Mouse (Mus musculus) MEL (cell line): ENCODE results near the gene Sf3b6. TPM values are rescaled to one million over a fixed set of nuclear protein-coding genes. Genes with fewer than 3 reads are reported as not detected.
"Not testable (repeated sequence)": the region's sequence is repeated elsewhere in the genome, so short reads cannot be mapped to it uniquely, and the experiment has no call there.

ENCODE experiments used
- DNase-seq: peaks from one replicate; pipeline ENCODE4 v3.0.0; 2011; ENCODE audit warnings: low read depth, low spot score
- H3K27ac ChIP-seq: 2 replicates; pipeline ENCODE4 v1.5.1; 2012; ENCODE audit warnings: low read depth, mild to moderate bottlenecking, control low read depth, low read length, moderate library complexity; ENCODE audit not compliant: control insufficient read depth
- H3K27me3 ChIP-seq, 2 experiments: fragments of 150-350 bp in 1 of 2; sonication (generic) in 1 of 2; 2 replicates each; pipeline ENCODE4 v1.6.1; 2012; ENCODE audit warnings: low read length in 2 of 2, mild to moderate bottlenecking in 2 of 2, improper control_type of control experiment in 1 of 2, moderate library complexity in 1 of 2; ENCODE audit not compliant: insufficient read depth in 2 of 2, control insufficient read depth in 1 of 2
- H3K36me3 ChIP-seq, 2 experiments: 2 replicates each; pipeline ENCODE4 v1.6.1; 2012 to 2014; ENCODE audit warnings: low read length in 2 of 2, improper control_type of control experiment in 1 of 2, inconsistent platforms in 1 of 2, mild to moderate bottlenecking in 1 of 2; ENCODE audit not compliant: insufficient read depth in 2 of 2, control insufficient read depth in 1 of 2
- H3K4me1 ChIP-seq, 2 experiments: fragments of 150-350 bp in 1 of 2; sonication (generic) in 1 of 2; 2 replicates each; pipeline ENCODE4 v1.6.1; 2012; ENCODE audit warnings: low read length in 2 of 2, improper control_type of control experiment in 1 of 2, mild to moderate bottlenecking in 1 of 2; ENCODE audit not compliant: insufficient read depth in 2 of 2, control insufficient read depth in 1 of 2
- H3K4me3 ChIP-seq, 2 experiments: fragments of 150-350 bp in 1 of 2; sonication (generic) in 1 of 2; 2 replicates each; pipeline ENCODE4 v1.5.1; 2012; ENCODE audit warnings: low read depth in 2 of 2, low read length in 2 of 2, mild to moderate bottlenecking in 2 of 2, moderate library complexity in 2 of 2, control low read depth in 1 of 2, improper control_type of control experiment in 1 of 2; ENCODE audit not compliant: control insufficient read depth in 1 of 2, insufficient read depth in 1 of 2
- H3K79me2 ChIP-seq: 2 replicates; pipeline ENCODE4 v1.6.1; 2012; ENCODE audit warnings: mild to moderate bottlenecking, low read length, moderate library complexity; ENCODE audit not compliant: control insufficient read depth, poor library complexity, insufficient read depth
- H3K9ac ChIP-seq: 2 replicates; pipeline ENCODE4 v1.6.1; 2012; ENCODE audit warnings: low read depth, mild to moderate bottlenecking, control low read depth, low read length, moderate library complexity; ENCODE audit not compliant: control insufficient read depth, poor library complexity, severe bottlenecking
- H3K9me3 ChIP-seq: fragments of 150-350 bp; sonication (generic); replicated peaks from 2 replicates; pipeline ENCODE4 v1.6.1; 2012; ENCODE audit warnings: mild to moderate bottlenecking, low read length, improper control_type of control experiment, moderate library complexity; ENCODE audit not compliant: insufficient read depth
- BHLHE40 ChIP-seq: IDR thresholded peaks from 2 replicates; pipeline ENCODE4 v1.6.1; 2012; ENCODE audit warnings: low read depth, mild to moderate bottlenecking, inconsistent platforms, low read length, improper control_type of control experiment, borderline replicate concordance
- CHD2 ChIP-seq: IDR thresholded peaks from 2 replicates; pipeline ENCODE4 v1.6.1; 2011; ENCODE audit warnings: low read length, improper control_type of control experiment
- CTCF ChIP-seq, 3 experiments: IDR thresholded peaks in 2 of 3; conservative IDR thresholded peaks in 1 of 3; 2 replicates each; pipeline ENCODE4 v1.5.1; 2011 to 2012; ENCODE audit warnings: low read length in 3 of 3, low read depth in 2 of 3, mild to moderate bottlenecking in 2 of 3, improper control_type of control experiment in 1 of 3, inconsistent platforms in 1 of 3, mixed read lengths in 1 of 3, moderate library complexity in 1 of 3; ENCODE audit not compliant: control insufficient read depth in 1 of 3, insufficient read depth in 1 of 3, poor library complexity in 1 of 3, severe bottlenecking in 1 of 3
- ETS1 ChIP-seq: IDR thresholded peaks from 2 replicates; pipeline ENCODE4 v1.6.1; 2012; ENCODE audit warnings: low read depth, mild to moderate bottlenecking, inconsistent platforms, low read length, improper control_type of control experiment, moderate library complexity
- GABPA ChIP-seq: IDR thresholded peaks from 2 replicates; pipeline ENCODE4 v1.6.1; 2012; ENCODE audit warnings: low read depth, mild to moderate bottlenecking, inconsistent platforms, low read length, improper control_type of control experiment, moderate library complexity
- MXI1 ChIP-seq: IDR thresholded peaks from 2 replicates; pipeline ENCODE4 v1.6.1; 2011; ENCODE audit warnings: mild to moderate bottlenecking, low read depth, low read length, improper control_type of control experiment
- POLR2A ChIP-seq, 2 experiments: IDR thresholded peaks; 2 replicates each; pipeline ENCODE4 v1.6.1; 2011 to 2012; ENCODE audit warnings: low read length in 2 of 2, mild to moderate bottlenecking in 2 of 2, control low read depth in 1 of 2, improper control_type of control experiment in 1 of 2, low read depth in 1 of 2, moderate library complexity in 1 of 2; ENCODE audit not compliant: control insufficient read depth in 1 of 2, insufficient read depth in 1 of 2, poor library complexity in 1 of 2
- RAD21 ChIP-seq: IDR thresholded peaks from 2 replicates; pipeline ENCODE4 v1.6.1; 2011; ENCODE audit warnings: mild to moderate bottlenecking, low read depth, low read length, improper control_type of control experiment
- SIN3A ChIP-seq: IDR thresholded peaks from 2 replicates; pipeline ENCODE4 v1.6.1; 2012; ENCODE audit warnings: low read length, improper control_type of control experiment, inconsistent platforms
- SMC3 ChIP-seq: IDR thresholded peaks from 2 replicates; pipeline ENCODE4 v1.6.1; 2011; ENCODE audit warnings: low read depth, low read length, improper control_type of control experiment
- TAL1 ChIP-seq: IDR thresholded peaks from 2 replicates; pipeline ENCODE4 v1.6.1; 2012; ENCODE audit warnings: mild to moderate bottlenecking, inconsistent platforms, low read length, moderate library complexity, mixed read lengths
- TBP ChIP-seq: IDR thresholded peaks from 2 replicates; pipeline ENCODE4 v1.8.0; 2011; ENCODE audit warnings: low read depth, low read length, improper control_type of control experiment
- USF2 ChIP-seq, 2 experiments: IDR thresholded peaks; 2 replicates each; pipeline ENCODE4 v1.6.1; 2011 to 2012; ENCODE audit warnings: improper control_type of control experiment in 2 of 2, low read length in 2 of 2, borderline replicate concordance in 1 of 2, inconsistent platforms in 1 of 2, low read depth in 1 of 2, mild to moderate bottlenecking in 1 of 2; ENCODE audit not compliant: insufficient read depth in 1 of 2
- ZKSCAN1 ChIP-seq: IDR thresholded peaks from 2 replicates; pipeline ENCODE4 v1.6.1; 2012; ENCODE audit warnings: low read depth, mild to moderate bottlenecking, inconsistent platforms, low read length, improper control_type of control experiment, moderate library complexity
- ZNF384 ChIP-seq: IDR thresholded peaks from 2 replicates; pipeline ENCODE4 v1.6.1; 2012; ENCODE audit warnings: low read depth, mild to moderate bottlenecking, inconsistent platforms, low read length, improper control_type of control experiment
- polyA plus RNA-seq, 2 experiments: library from polyadenylated mRNA; stranded (reverse) in 1 of 2; unstranded in 1 of 2; fragments of >175 nt in 1 of 2; fragments of >200 nt in 1 of 2; gene quantifications; 2 replicates each; pipeline versions ENCODE4 v1.2.1 to v1.2.4; 2012; ENCODE audit warnings: low replicate concordance in 2 of 2, low read depth in 1 of 2; ENCODE audit not compliant: insufficient read length in 2 of 2, insufficient read depth in 1 of 2, missing spikeins in 1 of 2
- total RNA-seq: library from RNA; depleted of rRNA; stranded (reverse); fragments of 300-350 nt; gene quantifications from 2 replicates; pipeline ENCODE4 v1.2.3, GENCODE M21; 2012

Gene Sf3b6
- total and polyA plus RNA-seq, 3 experiments = 163 to 186 TPM; not detected in 1

DNA sequence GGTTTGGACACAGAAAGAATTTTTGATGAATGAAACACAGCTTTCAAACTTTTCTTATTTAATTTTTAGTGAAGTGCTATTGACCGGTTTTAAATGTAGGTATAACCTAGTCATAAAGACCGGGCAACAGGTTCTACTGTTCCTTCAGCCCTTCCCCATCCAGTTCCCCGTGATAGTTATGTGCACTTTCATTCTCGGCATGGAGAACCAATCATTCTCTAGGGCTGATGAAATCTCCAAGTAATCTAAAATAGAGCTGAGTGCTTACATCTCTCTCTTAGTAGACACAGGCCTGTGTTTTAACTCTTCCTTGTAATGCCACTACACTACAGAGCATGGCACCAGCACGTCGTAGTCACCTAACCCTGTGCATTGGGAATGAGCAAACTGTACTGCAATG is 39.6 kb upstream of the Sf3b6 start:
- Histone ChIP-seq H3K9ac (0 out of 2 replicates have a peak overlapping the region, but pooled peaks have one; percentile 33), H3K4me3 (peak overlapping the region in 1 of 2 experiments; percentile 35; a peak in 1 of 4 replicates), H3K27ac (peak overlapping the region; percentile 56; the same call in 1 of the 2 replicates), H3K79me2 (no peaks in the 10 kb centered on the region), H3K36me3 (peaks cover 0 to 5% of the 10 kb centered on the region in 2 experiments; a peak in 2 of 4 replicates), H3K9me3 (no peaks in the 10 kb centered on the region), H3K27me3 (no peaks in the 10 kb centered on the region), H3K4me1 (peaks cover 6 to 8% of the 10 kb centered on the region in 2 experiments; a peak in 3 of 4 replicates)
- TF ChIP-seq MXI1 = peak; percentile 40; the same call in 1 of the 2 replicates
- TF ChIP-seq TAL1 = no peak
- no peak for TF ChIP-seq CHD2
- no peak for TF ChIP-seq TBP
- no peak for DNase-seq

DNA sequence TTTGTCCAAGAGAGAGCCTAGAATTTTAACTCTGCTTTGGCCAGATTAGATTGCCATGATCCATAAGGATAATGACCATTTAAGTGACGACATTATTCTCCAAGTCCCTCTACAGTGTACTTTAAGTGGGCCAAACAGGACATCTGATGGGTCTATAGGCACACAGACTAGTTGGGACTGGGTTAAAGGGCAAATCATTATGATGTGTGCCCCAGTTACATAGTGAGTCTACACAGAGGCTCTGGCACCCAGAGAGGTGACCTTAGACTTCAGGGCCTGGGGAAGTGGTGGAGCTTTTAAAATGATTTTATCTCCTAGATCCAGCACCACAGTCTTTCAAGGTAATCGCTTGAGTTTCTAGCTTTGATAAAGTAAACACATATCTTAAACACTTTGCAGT is 37.1 kb upstream of the Sf3b6 start:
- H3K4me1 ChIP-seq = peaks cover 6 to 8% of the 10 kb centered on the region in 2 experiments; a peak in 3 of 4 replicates
- no peaks in the 10 kb centered on the region for H3K9me3 ChIP-seq

GRCm38 (mm10) chr12:4781270-4781669 is 36.1 kb upstream of the Sf3b6 start:
- Histone ChIP-seq H3K4me1 (peaks cover 2 to 8% of the 10 kb centered on the region in 2 experiments; a peak in 2 of 4 replicates), H3K27me3 (no peaks in the 10 kb centered on the region), H3K36me3 (peaks cover 0 to 5% of the 10 kb centered on the region in 2 experiments; a peak in 2 of 4 replicates), H3K9me3 (no peaks in the 10 kb centered on the region), H3K79me2 (no peaks in the 10 kb centered on the region), H3K4me3 (no peak overlapping the region), H3K9ac (no peak overlapping the region), H3K27ac (no peak overlapping the region)
- TF ChIP-seq RAD21 (peak; percentile 4), GABPA (no peak), CTCF (IDR thresholded peaks at IDR 0.05 in 2 of 3, conservative IDR thresholded peaks at IDR 0.05 in 1 of 3; ENCODE audit: control insufficient read depth in 1 of 3, insufficient read depth in 1 of 3, low read depth in 2 of 3, low read length in 3 of 3, poor library complexity in 1 of 3, severe bottlenecking in 1 of 3) (peak in 1 of 3 experiments; percentile 11; a peak in 1 of 6 replicates)
- no peak for DNase-seq

More for the DNA sequence above, 37.1 kb upstream of the Sf3b6 start:
- Histone ChIP-seq H3K36me3 (peaks cover 0 to 5% of the 10 kb centered on the region in 2 experiments; a peak in 2 of 4 replicates), H3K4me3 (no peak overlapping the region), H3K9ac (no peak overlapping the region), H3K79me2 (no peaks in the 10 kb centered on the region), H3K27ac (no peak overlapping the region), H3K27me3 (no peaks in the 10 kb centered on the region)
- TF ChIP-seq CHD2 = no peak
- no peak for TF ChIP-seq ZNF384
- TF ChIP-seq BHLHE40 = no peak
- no peak for TF ChIP-seq TAL1
- TF ChIP-seq GABPA = no peak
- no peak for TF ChIP-seq ZKSCAN1
- TF ChIP-seq SMC3 = no peak
- no peak for TF ChIP-seq USF2 (IDR thresholded peaks at IDR 0.05; ENCODE audit: borderline replicate concordance in 1 of 2, insufficient read depth in 1 of 2, low read depth in 1 of 2, low read length in 2 of 2)
- TF ChIP-seq ETS1 = no peak
- no peak for TF ChIP-seq SIN3A
- no peak for TF ChIP-seq POLR2A (IDR thresholded peaks at IDR 0.05; ENCODE audit: control insufficient read depth in 1 of 2, insufficient read depth in 1 of 2, low read depth in 1 of 2, low read length in 2 of 2, poor library complexity in 1 of 2)
- DNase-seq = no peak

GRCm38 (mm10) chr12:4781725-4782404 is 35.5 kb upstream of the Sf3b6 start:
- DNase-seq = not testable (repeated sequence)

More at GRCm38 (mm10) chr12:4781725-4782404, 35.5 kb upstream of the Sf3b6 start:
- H3K4me3 ChIP-seq, H3K79me2 ChIP-seq, H3K27me3 ChIP-seq, H3K9me3 ChIP-seq, H3K9ac ChIP-seq, H3K4me1 ChIP-seq, H3K27ac ChIP-seq, H3K36me3 ChIP-seq: not testable (repeated sequence)
